1 mouse cellular context compared by ENCODE assay signal in the genomic region with DNA sequence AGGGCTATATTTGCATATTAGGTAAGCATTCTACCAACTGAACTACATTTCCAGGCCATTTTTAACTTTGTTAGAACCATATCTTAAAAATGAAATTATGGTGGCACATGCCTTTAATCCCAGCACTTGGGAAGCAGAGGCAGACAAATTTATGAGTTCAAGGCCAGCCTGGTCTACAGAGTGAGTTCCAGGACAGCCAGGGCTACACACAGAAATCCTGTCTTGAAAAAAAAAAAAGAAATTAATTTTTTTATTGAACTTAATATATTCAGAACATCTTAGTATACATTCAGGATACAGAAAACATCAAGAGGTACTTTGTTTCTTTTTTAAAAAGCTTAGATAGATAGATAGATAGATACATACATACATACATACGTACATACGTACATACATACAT. TPM values are rescaled to one million over a fixed set of nuclear protein-coding genes. Genes with fewer than 3 reads are reported as not detected.
"Had no signal": no experiment of that assay in that cellular context is flagged by ENCODE, and none has a peak within 500 bp of the region (broad histone marks: within the 10 kb centered on the region; RNA-seq: fewer than 3 reads in every experiment).

TSS of gene 4930590J08Rik (plus strand) at position 301 of the 400 bp plus-strand sequence.

RNA-seq across cellular contexts. Expression of gene 4930590J08Rik, which starts in this region (rescaled TPM):
- polyA plus RNA-seq: erythroblast, embryonic 14.5 days had no signal
